In genomic region chr4:102567676-102568254, GRCm38 (mm10) we compare ENCODE assay signal across 11 mouse cellular contexts.
DNase-seq lines count a peak whose midpoint lies in the region; ATAC-seq and TF ChIP-seq lines count a peak whose summit lies in the region.
"Had no signal": no experiment of that assay in that cellular context is flagged by ENCODE, and none has a peak within 500 bp of the region (broad histone marks: within the 10 kb centered on the region; RNA-seq: fewer than 3 reads in every experiment).

No protein-coding gene starts in this region.

- H3K79me2 ChIP-seq in heart, adult 2 months (replicated peaks; ENCODE audit: control insufficient read depth, insufficient read depth, low read length) = 0 out of 2 replicates have a peak, but pooled peaks cover 1% of the 10 kb centered on the region

- peaks cover 16% of the 10 kb centered on the region for H3K36me3 ChIP-seq in heart, adult 2 months (ENCODE audit: control insufficient read depth, insufficient read depth, low read length)
- no peaks in the 10 kb centered on the region for H3K36me3 ChIP-seq in thymus, adult 2 months (ENCODE audit: control insufficient read depth, insufficient read depth, low read length)
- H3K36me3 ChIP-seq in limb, embryonic 15.5 days = no peaks in the 10 kb centered on the region
- no peaks in the 10 kb centered on the region for H3K36me3 ChIP-seq in stomach, embryonic 16.5 days (ENCODE audit: control insufficient read depth, insufficient read depth, low read length)
- no peaks in the 10 kb centered on the region for H3K36me3 ChIP-seq in intestine, embryonic 16.5 days (ENCODE audit: control insufficient read depth, insufficient read depth, low read length)
- H3K36me3 ChIP-seq: forebrain, embryonic 15.5 days; limb, embryonic 13.5 days had no signal

- no peaks in the 10 kb centered on the region for H3K27me3 ChIP-seq in heart, adult 2 months (ENCODE audit: control insufficient read depth, insufficient read depth, low read length)
- no peaks in the 10 kb centered on the region for H3K27me3 ChIP-seq in thymus, adult 2 months (ENCODE audit: control insufficient read depth, insufficient read depth, low read length)
- H3K27me3 ChIP-seq in limb, embryonic 15.5 days = no peaks in the 10 kb centered on the region
- H3K27me3 ChIP-seq in stomach, embryonic 16.5 days (ENCODE audit: control insufficient read depth, insufficient read depth, low read length) = no peaks in the 10 kb centered on the region
- no peaks in the 10 kb centered on the region for H3K27me3 ChIP-seq in intestine, embryonic 16.5 days (replicated peaks; ENCODE audit: control insufficient read depth, insufficient read depth, low read length)
- H3K27me3 ChIP-seq: CH12.LX; limb, embryonic 13.5 days had no signal

- no peak overlapping the region for H3K4me2 ChIP-seq in limb, embryonic 15.5 days
- no peak overlapping the region for H3K4me2 ChIP-seq in stomach, embryonic 16.5 days (ENCODE audit: low read depth, low read length)
- no peak overlapping the region for H3K4me2 ChIP-seq in intestine, embryonic 16.5 days (ENCODE audit: low read depth, low read length)
- H3K4me2 ChIP-seq: forebrain, embryonic 15.5 days had no signal

- H3K27ac ChIP-seq in heart, adult 2 months = peak overlapping the region; percentile 96
- H3K27ac ChIP-seq in thymus, adult 2 months (ENCODE audit: control insufficient read depth, insufficient read depth, low read length) = peak overlapping the region; percentile 73
- peak overlapping the region; percentile 78 for H3K27ac ChIP-seq in limb, embryonic 15.5 days
- peak overlapping the region; percentile 47 for H3K27ac ChIP-seq in stomach, embryonic 16.5 days (ENCODE audit: low read length)
- H3K27ac ChIP-seq in intestine, embryonic 16.5 days (ENCODE audit: low read length) = no peak overlapping the region

- TF ChIP-seq POLR2A in heart, adult 2 months (IDR thresholded peaks at IDR 0.05; ENCODE audit: insufficient read depth, low read depth, low read length) = no peak
- no peak for TF ChIP-seq POLR2A in thymus, adult 2 months (IDR thresholded peaks at IDR 0.05; ENCODE audit: control insufficient read depth, extremely low read depth, insufficient read depth, low read length, poor library complexity)

- H3K9me3 ChIP-seq in limb, embryonic 15.5 days = no peaks in the 10 kb centered on the region
- no peaks in the 10 kb centered on the region for H3K9me3 ChIP-seq in stomach, embryonic 16.5 days (replicated peaks; ENCODE audit: control insufficient read depth, low read length)
- H3K9me3 ChIP-seq in intestine, embryonic 16.5 days (ENCODE audit: control insufficient read depth, low read length) = no peaks in the 10 kb centered on the region
- H3K9me3 ChIP-seq: forebrain, embryonic 15.5 days; limb, embryonic 13.5 days had no signal

- no peak for TF ChIP-seq CTCF in heart, adult 2 months (IDR thresholded peaks at IDR 0.05)
- no peak for TF ChIP-seq CTCF in thymus, adult 2 months (IDR thresholded peaks at IDR 0.05; ENCODE audit: borderline replicate concordance, control insufficient read depth, extremely low read depth, insufficient read depth, low read length, poor library complexity)

- no peak for TF ChIP-seq EP300 in heart, adult 2 months (IDR thresholded peaks at IDR 0.05; ENCODE audit: insufficient read depth, low read depth, low read length)

- intact Hi-C loops in heart, adult 2 months (cut with DNase I) = loop anchor here (2.0 kb wide), 1 partner anchor 89 kb away; no protein-coding TSS in a partner anchor
- intact Hi-C loops in heart, postnatal 14 days (cut with DNase I) = loop anchor here (1.0 kb wide), 1 partner anchor 31 kb away; no protein-coding TSS in a partner anchor

- H3K4me3 ChIP-seq in heart, adult 2 months = no peak overlapping the region
- H3K4me3 ChIP-seq in thymus, adult 2 months (ENCODE audit: control insufficient read depth, insufficient read depth, low read length) = no peak overlapping the region
- H3K4me3 ChIP-seq in limb, embryonic 15.5 days = no peak overlapping the region
- no peak overlapping the region for H3K4me3 ChIP-seq in stomach, embryonic 16.5 days (replicated peaks; ENCODE audit: low read length)
- H3K4me3 ChIP-seq in intestine, embryonic 16.5 days (ENCODE audit: low read length) = no peak overlapping the region
- H3K4me3 ChIP-seq: forebrain, embryonic 15.5 days had no signal

- peak in 1 of 2 experiments; percentile 41 for DNase-seq in heart, adult 2 months
- no peak for DNase-seq in heart, postnatal 14 days
- DNase-seq in thymus, adult 2 months = peak; percentile 30
- DNase-seq in thymus, postnatal 10 days (ENCODE audit: low spot score in 2 of 2) = no peak
- DNase-seq in ovary, postnatal 36 days (ENCODE audit: low spot score) = no peak

- no peak for ATAC-seq in limb, embryonic 15.5 days (ENCODE audit: insufficient number of reproducible peaks, low FRiP score, low TSS enrichment, low read depth)
- ATAC-seq in stomach, embryonic 16.5 days (ENCODE audit: insufficient read depth, low FRiP score) = no peak
- no peak for ATAC-seq in intestine, embryonic 16.5 days

- H3K4me1 ChIP-seq in heart, adult 2 months (ENCODE audit: control insufficient read depth, insufficient read depth, low read length) = peaks cover 21% of the 10 kb centered on the region
- peaks cover 19% of the 10 kb centered on the region for H3K4me1 ChIP-seq in thymus, adult 2 months (replicated peaks; ENCODE audit: control insufficient read depth, insufficient read depth, low read length)
- H3K4me1 ChIP-seq in limb, embryonic 15.5 days = peaks cover 39% of the 10 kb centered on the region
- H3K4me1 ChIP-seq in stomach, embryonic 16.5 days (ENCODE audit: control insufficient read depth, insufficient read depth, low read length) = peaks cover 35% of the 10 kb centered on the region
- peaks cover 31% of the 10 kb centered on the region for H3K4me1 ChIP-seq in intestine, embryonic 16.5 days (ENCODE audit: control insufficient read depth, insufficient read depth, low read length)

- 22% methylated on average over 4 of the region's 4 CpGs for WGBS in heart, adult 2 months
- 16% methylated on average over 4 of the region's 4 CpGs for WGBS in thymus, adult 2 months
- 29% methylated on average over 4 of the region's 4 CpGs for WGBS in limb, embryonic 15.5 days
- whole genome bisulfite sequencing in stomach, embryonic 16.5 days = 31% methylated on average over 4 of the region's 4 CpGs
- WGBS in intestine, embryonic 16.5 days = 30% methylated on average over 4 of the region's 4 CpGs

- H3K9ac ChIP-seq in heart, adult 2 months (ENCODE audit: low read depth, low read length) = peak overlapping the region; percentile 31; the same call in 1 of the 2 replicates
- H3K9ac ChIP-seq in limb, embryonic 15.5 days = no peak overlapping the region
- no peak overlapping the region; the same call in 1 of the 2 replicates for H3K9ac ChIP-seq in stomach, embryonic 16.5 days (ENCODE audit: low read length)
- no peak overlapping the region for H3K9ac ChIP-seq in intestine, embryonic 16.5 days (ENCODE audit: low read depth, low read length)
- H3K9ac ChIP-seq: forebrain, embryonic 15.5 days; limb, embryonic 13.5 days had no signal
